Mouse (Mus musculus) brain, embryonic 14.5 days (tissue): ENCODE results near the gene Stat3. TPM values are rescaled to one million over a fixed set of nuclear protein-coding genes. Genes with fewer than 3 reads are reported as not detected.

Experiments
- DNase-seq: peaks from one replicate; pipeline ENCODE4 v3.0.0-alpha.2; 2011; ENCODE audit warnings: low read depth
- CTCF ChIP-seq: fragments of 200-500 bp; IDR thresholded peaks from 2 replicates; pipeline ENCODE4 v1.5.1; 2012; ENCODE audit warnings: inconsistent platforms, mild to moderate bottlenecking, moderate library complexity, borderline replicate concordance; ENCODE audit not compliant: insufficient read depth, insufficient read length; ENCODE audit errors: extremely low read depth
- POLR2A ChIP-seq: fragments of 200-500 bp; IDR thresholded peaks from 2 replicates; pipeline ENCODE4 v1.6.1; 2012; ENCODE audit warnings: mild to moderate bottlenecking, inconsistent platforms, borderline replicate concordance; ENCODE audit not compliant: poor library complexity, insufficient read depth, insufficient read length, severe bottlenecking; ENCODE audit errors: extremely low read depth
- polyA plus RNA-seq: library from polyadenylated mRNA; depleted of rRNA; stranded (reverse); fragments of >200 nt; gene quantifications from 2 replicates; pipeline ENCODE4 v1.2.3, GENCODE M21; 2012

The Stat3 gene
- polyA plus RNA-seq, 1 experiment = 36.9 TPM

- TF ChIP-seq POLR2A = no peak
- TF ChIP-seq CTCF = no peak
- peak; percentile 61 for DNase-seq
Measured at GRCm38 (mm10) chr11:100858935-100859578, 80.3 kb downstream of the Stat3 start, which contains the start of gene Stat5a. Gene Stat5a, plus strand, starts transcription at chr11:100859351.

- DNase-seq = no peak
- TF ChIP-seq CTCF (no peak), POLR2A (no peak)
Measured at GRCm38 (mm10) chr11:100857960-100858359, 81.4 kb downstream of the Stat3 start.

- DNase-seq = no peak
- TF ChIP-seq CTCF (no peak), POLR2A (no peak)
Measured at GRCm38 (mm10) chr11:100855178-100855577, 84.2 kb downstream of the Stat3 start.

- TF ChIP-seq POLR2A (no peak), CTCF (no peak)
- no peak for DNase-seq
Measured at GRCm38 (mm10) chr11:100854268-100854667, 85.1 kb downstream of the Stat3 start.

- no peak for DNase-seq
- TF ChIP-seq POLR2A (no peak), CTCF (no peak)
Measured at GRCm38 (mm10) chr11:100853018-100853417, 86.3 kb downstream of the Stat3 start.

- no peak for DNase-seq
Measured at GRCm38 (mm10) chr11:100852088-100852487, 87.3 kb downstream of the Stat3 start.

GRCm38 (mm10) chr11:100850778-100851528, 88.4 kb downstream of the Stat3 start:
- DNase-seq = peak; percentile 53
- TF ChIP-seq POLR2A (no peak), CTCF (no peak)

More at GRCm38 (mm10) chr11:100852088-100852487, 87.3 kb downstream of the Stat3 start:
- no peak for TF ChIP-seq POLR2A
- TF ChIP-seq CTCF = no peak

- DNase-seq = peak; percentile 84
- peak; percentile 80 for TF ChIP-seq POLR2A
- no peak for TF ChIP-seq CTCF
Measured at GRCm38 (mm10) chr11:100850038-100850777, 89.1 kb downstream of the Stat3 start, which contains the start of gene Stat5b. Gene Stat5b, minus strand, starts transcription at chr11:100850724.

GRCm38 (mm10) chr11:100849456-100850037, 89.8 kb downstream of the Stat3 start:
- TF ChIP-seq POLR2A (no peak), CTCF (no peak)

GRCm38 (mm10) chr11:100848789-100849379, 90.5 kb downstream of the Stat3 start:
- no peak for DNase-seq
- no peak for TF ChIP-seq POLR2A
- TF ChIP-seq CTCF = no peak

More at GRCm38 (mm10) chr11:100849456-100850037, 89.8 kb downstream of the Stat3 start:
- DNase-seq = no peak

- TF ChIP-seq POLR2A (no peak), CTCF (no peak)
- DNase-seq = no peak
Measured at GRCm38 (mm10) chr11:100848080-100848479, 91.3 kb downstream of the Stat3 start.

GRCm38 (mm10) chr11:100847572-100847971, 91.8 kb downstream of the Stat3 start:
- DNase-seq = no peak
- TF ChIP-seq CTCF (no peak), POLR2A (no peak)
